Mouse (Mus musculus): Measurements from ENCODE around the gene Prkch. TPM values are rescaled to one million over a fixed set of nuclear protein-coding genes. Genes with fewer than 3 reads are reported as not detected.

Prkch gene
- polyA plus RNA-seq, 1 experiment: 0.02 TPM

- TF ChIP-seq USF1 (IDR thresholded peaks at IDR 0.05; ENCODE audit: low read depth) (no peak), FOSL1 (IDR thresholded peaks at IDR 0.05; ENCODE audit: insufficient read depth, low read length, poor library complexity, severe bottlenecking) (no peak), MYOG (IDR thresholded peaks at IDR 0.05; ENCODE audit: control insufficient read depth, extremely low read depth, insufficient read length) (no peak), CEBPB (IDR thresholded peaks at IDR 0.05; ENCODE audit: low read depth) (no peak), MYOD1 (IDR thresholded peaks at IDR 0.05; ENCODE audit: control insufficient read depth, insufficient read length, low read depth) (no peak), MAX (IDR thresholded peaks at IDR 0.05) (no peak), CTCF (IDR thresholded peaks at IDR 0.05; ENCODE audit: control insufficient read depth, insufficient read depth, insufficient read length) (no peak)
- Histone ChIP-seq H3K36me3 (ENCODE audit: control insufficient read depth, insufficient read depth) (no peaks in the 10 kb centered on the region), H3K4me3 (ENCODE audit: insufficient read depth, poor library complexity, severe bottlenecking) (no peak overlapping the region), H3K79me3 (ENCODE audit: low read depth) (no peaks in the 10 kb centered on the region), H3K79me2 (ENCODE audit: control insufficient read depth, insufficient read depth) (no peaks in the 10 kb centered on the region), H3K27me3 (ENCODE audit: control insufficient read depth, insufficient read depth, insufficient read length) (no peaks in the 10 kb centered on the region), H3ac (ENCODE audit: control insufficient read depth, insufficient read length, low read depth) (no peak overlapping the region)
Measured at GRCm38 (mm10) chr12:73812198-73812597, 227.6 kb downstream of the Prkch start.

DNA sequence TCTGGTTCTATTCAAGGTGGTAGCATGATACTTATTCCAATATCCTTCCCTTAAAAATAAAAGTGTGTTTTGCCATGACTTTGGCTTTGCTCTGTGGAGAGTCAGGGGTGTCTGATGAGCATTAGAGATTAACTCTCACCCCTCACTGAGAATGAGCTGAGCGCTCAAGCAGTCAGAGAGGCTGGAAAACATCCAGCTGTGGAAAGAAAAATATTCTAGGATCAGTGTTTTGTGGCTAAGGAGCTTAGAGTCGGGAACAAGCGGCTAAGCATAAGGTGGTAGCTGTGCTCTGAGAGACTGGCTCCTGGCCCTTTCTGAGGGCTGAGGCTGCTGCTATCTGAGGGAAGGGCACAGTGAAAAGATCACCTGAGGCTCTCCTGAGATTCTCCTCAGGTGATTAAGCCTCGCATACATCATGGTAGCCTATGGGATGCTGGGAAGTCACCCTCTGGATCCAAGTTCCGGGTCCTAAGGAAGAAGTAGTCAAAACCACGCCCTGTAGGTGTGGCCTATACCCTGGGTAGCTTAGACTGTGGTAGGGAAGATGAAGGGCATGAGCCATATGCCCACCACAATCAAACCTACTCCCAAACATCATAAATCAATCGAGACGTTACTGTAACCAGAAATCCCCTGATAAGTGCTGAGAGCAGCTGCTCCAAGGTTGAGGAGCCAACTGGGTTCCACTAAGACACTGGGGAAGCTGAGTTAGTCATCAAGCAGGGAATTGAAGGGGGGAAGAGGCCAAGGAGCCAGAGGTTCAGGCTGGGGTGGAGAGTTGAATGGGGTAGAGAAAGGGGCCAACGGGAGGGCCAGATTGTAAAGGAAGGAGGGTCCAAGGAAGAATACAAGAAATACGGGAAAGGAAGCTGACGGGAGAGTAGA lies 228.7 kb downstream of the Prkch start:
- H3K4me3 ChIP-seq (ENCODE audit: insufficient read depth, poor library complexity, severe bottlenecking): no peak overlapping the region
- H3K79me2 ChIP-seq (ENCODE audit: control insufficient read depth, insufficient read depth): no peaks in the 10 kb centered on the region
- H3K79me3 ChIP-seq (ENCODE audit: low read depth): no peaks in the 10 kb centered on the region
- H3ac ChIP-seq (ENCODE audit: control insufficient read depth, insufficient read length, low read depth): no peak overlapping the region
- no peaks in the 10 kb centered on the region for H3K27me3 ChIP-seq (ENCODE audit: control insufficient read depth, insufficient read depth, insufficient read length)
- no peak for TF ChIP-seq FOSL1 (IDR thresholded peaks at IDR 0.05; ENCODE audit: insufficient read depth, low read length, poor library complexity, severe bottlenecking)
- TF ChIP-seq MYOG (IDR thresholded peaks at IDR 0.05; ENCODE audit: control insufficient read depth, extremely low read depth, insufficient read length): no peak
- peak; percentile 28 for TF ChIP-seq MAX (IDR thresholded peaks at IDR 0.05)
- TF ChIP-seq MYOD1 (IDR thresholded peaks at IDR 0.05; ENCODE audit: control insufficient read depth, insufficient read length, low read depth): peak; percentile 94
- no peaks in the 10 kb centered on the region for H3K36me3 ChIP-seq (ENCODE audit: control insufficient read depth, insufficient read depth)

GRCm38 (mm10) chr12:73814056-73814735 lies 229.6 kb downstream of the Prkch start:
- no peak overlapping the region for H3K4me3 ChIP-seq (ENCODE audit: insufficient read depth, poor library complexity, severe bottlenecking)
- no peaks in the 10 kb centered on the region for H3K79me2 ChIP-seq (ENCODE audit: control insufficient read depth, insufficient read depth)
- H3K79me3 ChIP-seq (ENCODE audit: low read depth): no peaks in the 10 kb centered on the region
- no peak overlapping the region for H3ac ChIP-seq (ENCODE audit: control insufficient read depth, insufficient read length, low read depth)
- TF ChIP-seq FOSL1 (IDR thresholded peaks at IDR 0.05; ENCODE audit: insufficient read depth, low read length, poor library complexity, severe bottlenecking) (no peak), MYOG (IDR thresholded peaks at IDR 0.05; ENCODE audit: control insufficient read depth, extremely low read depth, insufficient read length) (no peak)
- no peaks in the 10 kb centered on the region for H3K27me3 ChIP-seq (ENCODE audit: control insufficient read depth, insufficient read depth, insufficient read length)
- H3K36me3 ChIP-seq (ENCODE audit: control insufficient read depth, insufficient read depth): no peaks in the 10 kb centered on the region

DNA sequence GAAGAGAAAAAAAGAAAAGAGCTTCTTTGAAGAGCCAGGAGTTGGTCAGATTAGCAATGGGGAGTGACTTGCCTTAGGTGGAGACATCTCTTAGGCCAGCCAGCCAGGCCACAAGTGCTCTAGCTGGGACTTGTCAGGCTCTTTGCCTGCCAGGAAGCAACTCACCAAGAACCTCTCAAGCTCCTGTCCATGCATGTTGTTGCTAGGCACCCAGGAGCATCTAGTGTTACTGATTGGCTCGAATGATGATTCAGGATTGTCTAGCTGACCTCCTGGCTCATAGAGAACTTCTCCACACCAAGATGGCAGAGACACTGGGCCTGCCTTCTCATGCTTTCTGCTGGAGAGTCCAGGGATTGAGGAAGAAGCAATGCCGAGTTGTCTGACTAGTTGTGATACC lies 230.3 kb downstream of the Prkch start:
- TF ChIP-seq CTCF (IDR thresholded peaks at IDR 0.05; ENCODE audit: control insufficient read depth, insufficient read depth, insufficient read length): no peak
- TF ChIP-seq USF1 (IDR thresholded peaks at IDR 0.05; ENCODE audit: low read depth): no peak
- no peak overlapping the region for H3ac ChIP-seq (ENCODE audit: control insufficient read depth, insufficient read length, low read depth)
- H3K36me3 ChIP-seq (ENCODE audit: control insufficient read depth, insufficient read depth): no peaks in the 10 kb centered on the region
- H3K79me2 ChIP-seq (ENCODE audit: control insufficient read depth, insufficient read depth): no peaks in the 10 kb centered on the region
- no peaks in the 10 kb centered on the region for H3K27me3 ChIP-seq (ENCODE audit: control insufficient read depth, insufficient read depth, insufficient read length)
- H3K4me3 ChIP-seq (ENCODE audit: insufficient read depth, poor library complexity, severe bottlenecking): no peak overlapping the region
- H3K79me3 ChIP-seq (ENCODE audit: low read depth): no peaks in the 10 kb centered on the region

DNA sequence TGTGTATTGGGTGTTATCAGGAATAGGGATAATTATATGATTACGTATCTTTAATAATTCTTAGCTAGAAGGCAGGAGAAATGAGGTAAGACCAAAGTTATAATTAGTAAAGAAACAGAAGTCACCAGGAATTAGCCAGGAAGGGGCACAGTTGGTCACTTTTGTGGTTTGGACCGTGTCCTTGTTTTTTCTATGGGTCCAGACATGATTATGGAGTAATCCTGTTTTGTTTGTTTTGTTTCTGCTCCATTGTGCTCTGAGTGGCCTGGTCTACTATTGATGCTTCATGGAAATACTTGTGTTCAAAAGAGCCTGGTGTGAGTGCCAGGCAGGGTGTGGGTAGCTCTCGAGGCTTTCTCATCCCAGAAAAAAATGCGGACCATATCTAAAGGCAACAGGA lies 230.9 kb downstream of the Prkch start:
- no peaks in the 10 kb centered on the region for H3K79me3 ChIP-seq (ENCODE audit: low read depth)
- H3K36me3 ChIP-seq (ENCODE audit: control insufficient read depth, insufficient read depth): no peaks in the 10 kb centered on the region
- H3K27me3 ChIP-seq (ENCODE audit: control insufficient read depth, insufficient read depth, insufficient read length): no peaks in the 10 kb centered on the region
- no peaks in the 10 kb centered on the region for H3K79me2 ChIP-seq (ENCODE audit: control insufficient read depth, insufficient read depth)
- TF ChIP-seq MAX (IDR thresholded peaks at IDR 0.05) (no peak), CEBPB (IDR thresholded peaks at IDR 0.05; ENCODE audit: low read depth) (peak; percentile 44)
- no peak overlapping the region for H3ac ChIP-seq (ENCODE audit: control insufficient read depth, insufficient read length, low read depth)
- H3K4me3 ChIP-seq (ENCODE audit: insufficient read depth, poor library complexity, severe bottlenecking): no peak overlapping the region

DNA sequence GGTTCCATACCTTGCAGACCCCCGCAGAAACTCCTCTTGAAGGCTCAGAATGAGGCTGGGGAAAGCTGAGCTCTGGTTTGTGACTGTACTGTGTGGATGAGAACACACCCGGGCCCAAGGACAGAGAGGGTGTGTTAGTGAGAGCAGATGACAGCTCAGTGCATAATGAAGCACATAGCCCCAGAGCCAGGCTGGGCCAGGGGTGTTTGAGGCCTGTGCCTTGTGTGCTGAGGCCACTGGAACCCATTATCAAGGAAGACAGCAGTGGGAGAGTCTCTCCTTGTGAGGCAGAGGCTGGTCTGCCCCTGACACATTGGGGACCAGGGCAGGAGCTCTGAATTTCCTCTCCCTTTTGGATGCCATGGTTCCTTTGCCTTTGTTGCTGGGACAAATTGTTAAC lies 231.3 kb downstream of the Prkch start:
- Histone ChIP-seq H3K27me3 (ENCODE audit: control insufficient read depth, insufficient read depth, insufficient read length) (no peaks in the 10 kb centered on the region), H3K79me2 (ENCODE audit: control insufficient read depth, insufficient read depth) (no peaks in the 10 kb centered on the region), H3K4me3 (ENCODE audit: insufficient read depth, poor library complexity, severe bottlenecking) (no peak overlapping the region), H3ac (ENCODE audit: control insufficient read depth, insufficient read length, low read depth) (no peak overlapping the region), H3K36me3 (ENCODE audit: control insufficient read depth, insufficient read depth) (no peaks in the 10 kb centered on the region), H3K79me3 (ENCODE audit: low read depth) (no peaks in the 10 kb centered on the region)
- TF ChIP-seq CEBPB (IDR thresholded peaks at IDR 0.05; ENCODE audit: low read depth) (no peak), USF1 (IDR thresholded peaks at IDR 0.05; ENCODE audit: low read depth) (no peak), MYOG (IDR thresholded peaks at IDR 0.05; ENCODE audit: control insufficient read depth, extremely low read depth, insufficient read length) (no peak), MAX (IDR thresholded peaks at IDR 0.05) (no peak)
